Mouse (Mus musculus) bone marrow macrophage, adult 2 months (primary cell): Measurements from ENCODE around the gene Kctd13.

Experiments used
- CTCF ChIP-seq: IDR thresholded peaks from 2 replicates; pipeline ENCODE4 v1.5.1; 2012; ENCODE audit warnings: low read depth, mild to moderate bottlenecking, low read length, moderate library complexity
- POLR2A ChIP-seq: IDR thresholded peaks from 2 replicates; pipeline ENCODE4 v1.6.1; 2012; ENCODE audit warnings: mild to moderate bottlenecking, low read depth, low read length, borderline replicate concordance

DNA sequence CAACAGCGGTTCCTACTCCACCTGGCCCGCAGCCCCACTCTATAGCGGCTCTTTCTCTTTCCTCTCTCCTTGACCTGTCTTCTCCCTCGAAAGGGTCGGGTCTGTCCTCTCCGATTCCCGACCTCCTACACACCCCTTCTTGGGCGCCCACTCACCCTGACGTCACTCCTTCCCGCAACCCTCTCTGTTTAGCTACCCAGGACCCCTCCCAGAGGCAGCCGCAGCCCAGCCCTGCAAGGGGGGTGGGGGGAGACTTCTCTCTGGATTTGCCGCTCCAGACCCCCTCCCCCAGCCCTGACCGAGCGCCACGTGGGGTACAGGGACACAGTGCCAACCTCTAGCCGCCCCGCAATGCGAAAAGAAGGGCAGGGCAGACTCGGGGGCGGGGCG is 20.7 kb downstream of the Kctd13 start, which contains the start of gene Asphd1:
- no peak for TF ChIP-seq CTCF
- no peak for TF ChIP-seq POLR2A
